Mouse (Mus musculus) midbrain, embryonic 16.5 days (tissue): Measurements from ENCODE around the gene Gm20388. TPM values are rescaled to one million over a fixed set of nuclear protein-coding genes. Genes with fewer than 3 reads are reported as not detected.

Experiments
- ATAC-seq: fragments of 200-750 bp; cut with Nextera tagmentation; 2 replicates; pipeline ENCODE4 v1.8.0; 2017; ENCODE audit warnings: moderate TSS enrichment
- H3K27ac ChIP-seq: fragments of 300-500 bp; sonication (generic); 2 replicates; pipeline ENCODE4 v1.5.1; 2014; ENCODE audit warnings: mild to moderate bottlenecking, low read length, mixed read lengths
- H3K27me3 ChIP-seq: fragments of 300-500 bp; sonication (generic); 2 replicates; pipeline ENCODE4 v1.6.1; 2014; ENCODE audit warnings: low read depth, low read length, mixed read lengths; ENCODE audit not compliant: control insufficient read depth, insufficient read depth
- H3K36me3 ChIP-seq: fragments of 300-500 bp; sonication (generic); 2 replicates; pipeline ENCODE4 v1.6.1; 2014; ENCODE audit warnings: mild to moderate bottlenecking, low read length, moderate library complexity, mixed read lengths; ENCODE audit not compliant: control insufficient read depth, insufficient read depth
- H3K4me1 ChIP-seq: fragments of 300-500 bp; sonication (generic); 2 replicates; pipeline ENCODE4 v1.6.1; 2014; ENCODE audit warnings: mild to moderate bottlenecking, low read length, mixed read lengths; ENCODE audit not compliant: control insufficient read depth, insufficient read depth
- H3K4me2 ChIP-seq: fragments of 300-500 bp; sonication (generic); 2 replicates; pipeline ENCODE4 v1.6.1; 2014; ENCODE audit warnings: mild to moderate bottlenecking, low read length, mixed read lengths
- H3K4me3 ChIP-seq: fragments of 300-500 bp; sonication (generic); 2 replicates; pipeline ENCODE4 v1.5.1; 2014; ENCODE audit warnings: low read depth, mild to moderate bottlenecking, low read length, moderate library complexity, mixed read lengths
- H3K9ac ChIP-seq: fragments of 300-500 bp; sonication (generic); 2 replicates; pipeline ENCODE4 v1.6.1; 2014; ENCODE audit warnings: low read depth, low read length, mixed read lengths
- H3K9me3 ChIP-seq: fragments of 300-500 bp; sonication (generic); replicated peaks from 2 replicates; pipeline ENCODE4 v1.6.1; 2014; ENCODE audit warnings: mild to moderate bottlenecking, low read length, mixed read lengths; ENCODE audit not compliant: control insufficient read depth, poor library complexity, severe bottlenecking
- WGBS: fragments of 180-500 bp; shearing (Covaris S2); extraction: QIAGEN DNeasy Blood & Tissue Kit; methylation state at CpG from one replicate; pipeline ENCODE4 v1.1.7; 2014; 5-methylcytosine and 5-hydroxymethylcytosine counted together
- polyA plus RNA-seq: library from polyadenylated mRNA; unstranded; fragments of >200 nt; fragmentation: Nextera tagmentation; extraction: Ambion mirVana; gene quantifications from 2 replicates; pipeline ENCODE4 v1.2.1, GENCODE M21; 2015

Gm20388 gene
- polyA plus RNA-seq, 1 experiment from 2014 or later, result 7.5 TPM

GRCm38 (mm10) chr8:122661138-122661537 is 2750.5 kb downstream of the Gm20388 start:
- no peaks in the 10 kb centered on the region for H3K27me3 ChIP-seq
- no peaks in the 10 kb centered on the region for H3K9me3 ChIP-seq
- no peak overlapping the region for H3K4me3 ChIP-seq
- no peak overlapping the region; the same call in 1 of the 2 replicates for H3K27ac ChIP-seq
- ATAC-seq, result no peak
- 30% methylated on average over 7 of the region's 7 CpGs for WGBS
- peak overlapping the region; percentile 31; the same call in 1 of the 2 replicates for H3K9ac ChIP-seq
- no peak overlapping the region for H3K4me2 ChIP-seq
- peaks cover 19% of the 10 kb centered on the region for H3K4me1 ChIP-seq
- H3K36me3 ChIP-seq, result no peaks in the 10 kb centered on the region

- no peak overlapping the region for H3K4me3 ChIP-seq
- H3K9me3 ChIP-seq, result no peaks in the 10 kb centered on the region
- no peak overlapping the region for H3K9ac ChIP-seq
- no peaks in the 10 kb centered on the region for H3K27me3 ChIP-seq
- H3K4me1 ChIP-seq, result peaks cover 26% of the 10 kb centered on the region
- H3K27ac ChIP-seq, result no peak overlapping the region
- 79% methylated on average over 2 of the region's 2 CpGs for WGBS
- no peak for ATAC-seq
- no peak overlapping the region for H3K4me2 ChIP-seq
- no peaks in the 10 kb centered on the region for H3K36me3 ChIP-seq
Measured at GRCm38 (mm10) chr8:122661894-122662293, 2751.3 kb downstream of the Gm20388 start.

GRCm38 (mm10) chr8:122663106-122663505 is 2752.5 kb downstream of the Gm20388 start:
- no peak overlapping the region for H3K27ac ChIP-seq
- H3K36me3 ChIP-seq, result no peaks in the 10 kb centered on the region
- no peaks in the 10 kb centered on the region for H3K27me3 ChIP-seq
- no peaks in the 10 kb centered on the region for H3K9me3 ChIP-seq
- ATAC-seq, result no peak
- 82% methylated on average over 3 of the region's 3 CpGs for WGBS
- peaks cover 33% of the 10 kb centered on the region for H3K4me1 ChIP-seq
- no peak overlapping the region for H3K4me2 ChIP-seq
- H3K9ac ChIP-seq, result no peak overlapping the region
- no peak overlapping the region for H3K4me3 ChIP-seq

- H3K4me3 ChIP-seq, result no peak overlapping the region
- H3K27ac ChIP-seq, result no peak overlapping the region
- H3K9me3 ChIP-seq, result no peaks in the 10 kb centered on the region
- ATAC-seq, result no peak
- H3K4me1 ChIP-seq, result peaks cover 33% of the 10 kb centered on the region
- H3K9ac ChIP-seq, result no peak overlapping the region
- WGBS, result 84% methylated on average over 5 of the region's 5 CpGs
- H3K4me2 ChIP-seq, result no peak overlapping the region
- no peaks in the 10 kb centered on the region for H3K27me3 ChIP-seq
- no peaks in the 10 kb centered on the region for H3K36me3 ChIP-seq
Measured at GRCm38 (mm10) chr8:122663670-122664069, 2753.0 kb downstream of the Gm20388 start.

GRCm38 (mm10) chr8:122665221-122665620 is 2754.6 kb downstream of the Gm20388 start:
- Histone ChIP-seq H3K4me1 (peaks cover 39% of the 10 kb centered on the region), H3K9me3 (no peaks in the 10 kb centered on the region), H3K36me3 (no peaks in the 10 kb centered on the region), H3K27ac (peak overlapping the region; percentile 47; the same call in 1 of the 2 replicates), H3K4me3 (no peak overlapping the region), H3K4me2 (no peak overlapping the region), H3K9ac (peak overlapping the region; percentile 42; the same call in 1 of the 2 replicates), H3K27me3 (no peaks in the 10 kb centered on the region)
- WGBS, result 56% methylated on average over 8 of the region's 8 CpGs
- ATAC-seq, result peak; percentile 52; the same call in 1 of the 2 replicates

GRCm38 (mm10) chr8:122665667-122666316 is 2755.2 kb downstream of the Gm20388 start:
- peak overlapping the region; percentile 44 for H3K9ac ChIP-seq
- H3K27me3 ChIP-seq, result no peaks in the 10 kb centered on the region
- no peak overlapping the region for H3K4me3 ChIP-seq
- H3K9me3 ChIP-seq, result no peaks in the 10 kb centered on the region
- H3K4me2 ChIP-seq, result peak overlapping the region; percentile 13
- peak; percentile 72 for ATAC-seq
- WGBS, result 55% methylated on average over 12 of the region's 14 CpGs
- H3K4me1 ChIP-seq, result peaks cover 39% of the 10 kb centered on the region
- H3K27ac ChIP-seq, result peak overlapping the region; percentile 69
- no peaks in the 10 kb centered on the region for H3K36me3 ChIP-seq

- Histone ChIP-seq H3K9ac (peak overlapping the region; percentile 41), H3K27me3 (no peaks in the 10 kb centered on the region), H3K4me3 (no peak overlapping the region), H3K27ac (peak overlapping the region; percentile 53; the same call in 1 of the 2 replicates), H3K9me3 (no peaks in the 10 kb centered on the region), H3K4me1 (peaks cover 34% of the 10 kb centered on the region), H3K4me2 (peak overlapping the region; percentile 23), H3K36me3 (no peaks in the 10 kb centered on the region)
- 0 out of 2 replicates have a peak, but pooled peaks have one; percentile 21 for ATAC-seq
- 42% methylated on average over 9 of the region's 9 CpGs for WGBS
Measured at GRCm38 (mm10) chr8:122666338-122666764, 2755.7 kb downstream of the Gm20388 start.

GRCm38 (mm10) chr8:122666827-122667226 is 2756.2 kb downstream of the Gm20388 start:
- Histone ChIP-seq H3K36me3 (no peaks in the 10 kb centered on the region), H3K9ac (peak overlapping the region; percentile 41), H3K4me3 (no peak overlapping the region), H3K4me2 (peak overlapping the region; percentile 23), H3K9me3 (no peaks in the 10 kb centered on the region), H3K4me1 (peaks cover 34% of the 10 kb centered on the region), H3K27me3 (no peaks in the 10 kb centered on the region), H3K27ac (peak overlapping the region; percentile 53)
- ATAC-seq, result no peak
- 63% methylated on average over 12 of the region's 12 CpGs for WGBS

GRCm38 (mm10) chr8:122667854-122668253 is 2757.2 kb downstream of the Gm20388 start:
- H3K36me3 ChIP-seq, result no peaks in the 10 kb centered on the region
- no peaks in the 10 kb centered on the region for H3K27me3 ChIP-seq
- peaks cover 34% of the 10 kb centered on the region for H3K4me1 ChIP-seq
- no peak for ATAC-seq
- H3K4me2 ChIP-seq, result no peak overlapping the region
- no peaks in the 10 kb centered on the region for H3K9me3 ChIP-seq
- H3K27ac ChIP-seq, result no peak overlapping the region
- no peak overlapping the region for H3K4me3 ChIP-seq
- H3K9ac ChIP-seq, result no peak overlapping the region
- WGBS, result 70% methylated on average over 11 of the region's 11 CpGs
